In the genomic region with DNA sequence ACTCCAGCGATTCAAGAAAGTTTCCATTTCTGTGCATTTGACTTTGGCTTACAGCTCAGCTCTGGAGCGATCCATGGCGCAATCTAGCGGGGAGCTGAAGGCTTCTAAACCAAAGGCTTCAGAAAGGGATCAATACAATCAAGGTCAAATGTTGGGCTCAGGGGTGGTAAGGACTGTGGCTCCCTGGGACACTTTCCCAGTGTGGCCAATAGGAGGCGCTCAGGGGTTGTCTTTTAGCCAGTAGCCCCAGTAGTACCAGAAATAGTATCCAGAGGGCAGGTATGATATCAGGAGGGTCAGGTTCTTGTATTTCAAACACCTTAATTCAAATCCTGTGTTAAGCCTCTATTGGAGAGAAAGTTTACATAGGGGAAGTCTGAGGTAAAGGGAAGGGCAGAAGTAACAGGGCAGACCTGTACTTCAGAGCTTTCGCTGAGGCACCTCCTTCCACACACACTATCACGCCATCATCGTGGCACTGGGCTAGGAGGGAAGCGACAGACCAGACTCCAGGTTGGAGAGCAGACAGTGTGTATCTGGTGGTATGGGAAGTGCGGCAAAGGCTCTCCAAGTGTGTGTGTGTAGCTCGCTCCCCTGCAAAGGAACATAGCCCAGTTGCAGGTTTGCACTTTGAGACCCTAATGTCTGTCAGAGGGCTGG, we compare ENCODE assay signal across 10 mouse cellular contexts. TPM values are rescaled to one million over a fixed set of nuclear protein-coding genes. Genes with fewer than 3 reads are reported as not detected.
A peak's percentile ranks its signal among the peaks of the same experiment; 100 is the strongest.
DNase-seq lines count a peak whose midpoint lies in the region; ATAC-seq and TF ChIP-seq lines count a peak whose summit lies in the region.
"Had no signal": no experiment of that assay in that cellular context is flagged by ENCODE, and none has a peak within 500 bp of the region (broad histone marks: within the 10 kb centered on the region; RNA-seq: fewer than 3 reads in every experiment).

No protein-coding gene starts in this region.

- no peak for TF ChIP-seq POLR2A in bone marrow macrophage, adult 2 months (IDR thresholded peaks at IDR 0.05; ENCODE audit: borderline replicate concordance, low read depth, low read length)
- no peak for TF ChIP-seq POLR2A in kidney, adult 2 months (IDR thresholded peaks at IDR 0.05; ENCODE audit: low read depth, low read length)

- peak; percentile 57 for DNase-seq in hindbrain, embryonic 11.5 days (ENCODE audit: low spot score)
- DNase-seq in kidney, adult 2 months: peak; percentile 54
- DNase-seq in lung, postnatal 25 days (ENCODE audit: low spot score): peak; percentile 50
- peak; percentile 81 for DNase-seq in thymus, postnatal 4 days

- H3K27me3 ChIP-seq in hindbrain, embryonic 11.5 days (ENCODE audit: control insufficient read depth, insufficient read depth, low read length): no peaks in the 10 kb centered on the region
- H3K27me3 ChIP-seq in hindbrain, embryonic 12.5 days: no peaks in the 10 kb centered on the region
- 0 out of 2 replicates have a peak, but pooled peaks cover 2% of the 10 kb centered on the region for H3K27me3 ChIP-seq in E14TG2a.4 (ENCODE audit: insufficient read depth, low read length)
- H3K27me3 ChIP-seq in kidney, adult 2 months (replicated peaks; ENCODE audit: control insufficient read depth, insufficient read depth, low read length): no peaks in the 10 kb centered on the region
- H3K27me3 ChIP-seq: neural tube, embryonic 12.5 days had no signal

- no peak overlapping the region for H3K4me2 ChIP-seq in hindbrain, embryonic 11.5 days (replicated peaks; ENCODE audit: low read depth, low read length)
- H3K4me2 ChIP-seq in hindbrain, embryonic 12.5 days (replicated peaks): no peak overlapping the region
- H3K4me2 ChIP-seq: neural tube, embryonic 12.5 days had no signal

- no peaks in the 10 kb centered on the region for H3K36me3 ChIP-seq in hindbrain, embryonic 11.5 days (ENCODE audit: control insufficient read depth, insufficient read depth, low read length)
- no peaks in the 10 kb centered on the region for H3K36me3 ChIP-seq in hindbrain, embryonic 12.5 days
- H3K36me3 ChIP-seq in E14TG2a.4 (ENCODE audit: insufficient read depth, low read length): no peaks in the 10 kb centered on the region
- H3K36me3 ChIP-seq in kidney, adult 2 months (ENCODE audit: control insufficient read depth, insufficient read depth, low read length): no peaks in the 10 kb centered on the region
- H3K36me3 ChIP-seq: neural tube, embryonic 12.5 days had no signal

- ATAC-seq in hindbrain, embryonic 11.5 days (ENCODE audit: low FRiP score): no peak
- no peak for ATAC-seq in hindbrain, embryonic 12.5 days (ENCODE audit: low FRiP score)
- no peak for ATAC-seq in erythroid progenitor cell, adult 5-6 weeks (replicated peaks; ENCODE audit: low FRiP score, poor library complexity, severe bottlenecking)

- no peaks in the 10 kb centered on the region for H3K9me3 ChIP-seq in hindbrain, embryonic 11.5 days (ENCODE audit: control insufficient read depth, low read length)
- no peaks in the 10 kb centered on the region for H3K9me3 ChIP-seq in hindbrain, embryonic 12.5 days (replicated peaks)
- peaks cover 10% of the 10 kb centered on the region for H3K9me3 ChIP-seq in E14TG2a.4 (ENCODE audit: low read length)
- H3K9me3 ChIP-seq: neural tube, embryonic 12.5 days had no signal

- no peak overlapping the region for H3K27ac ChIP-seq in hindbrain, embryonic 11.5 days (ENCODE audit: low read depth, low read length)
- H3K27ac ChIP-seq in hindbrain, embryonic 12.5 days: no peak overlapping the region
- no peak overlapping the region for H3K27ac ChIP-seq in bone marrow macrophage, adult 2 months (ENCODE audit: insufficient read depth, low read depth, low read length)
- no peak overlapping the region for H3K27ac ChIP-seq in kidney, adult 2 months (ENCODE audit: insufficient read depth, low read depth, low read length)
- H3K27ac ChIP-seq: neural tube, embryonic 12.5 days had no signal

- no peak overlapping the region for H3K9ac ChIP-seq in hindbrain, embryonic 11.5 days (ENCODE audit: low read depth, low read length)
- H3K9ac ChIP-seq in hindbrain, embryonic 12.5 days: no peak overlapping the region
- H3K9ac ChIP-seq: neural tube, embryonic 12.5 days had no signal

- WGBS in hindbrain, embryonic 11.5 days: 64% methylated on average over 11 of the region's 11 CpGs
- 72% methylated on average over 11 of the region's 11 CpGs for WGBS in hindbrain, embryonic 12.5 days
- WGBS in kidney, adult 2 months: 78% methylated on average over 11 of the region's 11 CpGs

- no peak overlapping the region for H3K4me3 ChIP-seq in hindbrain, embryonic 11.5 days (ENCODE audit: low read depth, low read length)
- H3K4me3 ChIP-seq in hindbrain, embryonic 12.5 days: no peak overlapping the region
- H3K4me3 ChIP-seq in E14TG2a.4 (replicated peaks; ENCODE audit: low read length): no peak overlapping the region
- H3K4me3 ChIP-seq in bone marrow macrophage, adult 2 months (ENCODE audit: insufficient read depth, low read length): no peak overlapping the region
- no peak overlapping the region for H3K4me3 ChIP-seq in kidney, adult 2 months (ENCODE audit: insufficient read depth, low read depth, low read length)
- H3K4me3 ChIP-seq: erythroblast, embryonic 14.5 days; neural tube, embryonic 12.5 days had no signal

- H3K4me1 ChIP-seq in hindbrain, embryonic 11.5 days (replicated peaks; ENCODE audit: control insufficient read depth, insufficient read depth, low read length): no peaks in the 10 kb centered on the region
- peaks cover 2% of the 10 kb centered on the region; the same call in 1 of the 2 replicates for H3K4me1 ChIP-seq in hindbrain, embryonic 12.5 days
- H3K4me1 ChIP-seq in E14TG2a.4 (replicated peaks; ENCODE audit: low read depth, low read length): peaks cover 8% of the 10 kb centered on the region
- H3K4me1 ChIP-seq in bone marrow macrophage, adult 2 months (ENCODE audit: control insufficient read depth, insufficient read depth, low read length): peaks cover 4% of the 10 kb centered on the region
- no peaks in the 10 kb centered on the region for H3K4me1 ChIP-seq in kidney, adult 2 months (ENCODE audit: control insufficient read depth, insufficient read depth, low read length)
- H3K4me1 ChIP-seq: neural tube, embryonic 12.5 days had no signal

- TF ChIP-seq CTCF in E14TG2a.4 (conservative IDR thresholded peaks at IDR 0.05; ENCODE audit: low read length): peak; percentile 90
- peak; percentile 57 for TF ChIP-seq CTCF in bone marrow macrophage, adult 2 months (IDR thresholded peaks at IDR 0.05; ENCODE audit: low read depth, low read length)
- peak; percentile 71 for TF ChIP-seq CTCF in kidney, adult 2 months (conservative IDR thresholded peaks at IDR 0.05; ENCODE audit: insufficient read depth, insufficient read length, low read depth, low read length)

RNA-seq across cellular contexts. Expression of a gene that starts 0.6 kb away (rescaled TPM):
- polyA plus RNA-seq in hindbrain, embryonic 11.5 days (2014; fragmentation: Nextera tagmentation; extraction: Ambion mirVana): 0.08 TPM in 1 of 2 replicates, not detected in the other
- polyA plus RNA-seq in hindbrain, embryonic 12.5 days (2016; fragmentation: Nextera tagmentation; extraction: Ambion mirVana): not detected in 2 replicates
- polyA plus RNA-seq in bone marrow macrophage, adult 2 months (2012; ENCODE audit: insufficient read depth, insufficient read length, missing spikeins): not detected in 2 replicates
- 0.06 and 0.12 TPM in 2 replicates for polyA plus RNA-seq in kidney, adult 2 months (2012; rRNA removed)
- not detected in 2 replicates for total RNA-seq in erythroid progenitor cell, adult 5-6 weeks (2015; ENCODE audit: low replicate concordance)
- not detected in 2 replicates for total RNA-seq in erythroid progenitor cell, adult 5-6 weeks (2017; ENCODE audit: low replicate concordance)
- polyA plus RNA-seq: erythroblast, embryonic 14.5 days had no signal
